Mouse (Mus musculus) ovary, postnatal 10 days (tissue): ENCODE results near the gene Rab12.

Experiments
- DNase-seq: peaks from one replicate; pipeline ENCODE4 v3.0.0; 2022; ENCODE audit warnings: low spot score

The Rab12 gene

GRCm38 (mm10) chr17:66498598-66498997 lies 20.9 kb downstream of the Rab12 start:
- no peak for DNase-seq

GRCm38 (mm10) chr17:66496589-66496988 lies 22.9 kb downstream of the Rab12 start:
- no peak for DNase-seq

GRCm38 (mm10) chr17:66490022-66490601 lies 29.4 kb downstream of the Rab12 start:
- DNase-seq, result no peak

GRCm38 (mm10) chr17:66486576-66486975 lies 33.0 kb downstream of the Rab12 start:
- DNase-seq, result no peak

- peak; percentile 50 for DNase-seq
These were observed 33.8 kb downstream of the Rab12 start for GRCm38 (mm10) chr17:66485742-66486141.

GRCm38 (mm10) chr17:66484965-66485364 lies 34.6 kb downstream of the Rab12 start:
- DNase-seq, result no peak

- no peak for DNase-seq
These were observed 35.7 kb downstream of the Rab12 start for GRCm38 (mm10) chr17:66483651-66484454.

- no peak for DNase-seq
These were observed 38.2 kb downstream of the Rab12 start for GRCm38 (mm10) chr17:66481295-66481694.

- DNase-seq, result no peak
These were observed 38.8 kb downstream of the Rab12 start for GRCm38 (mm10) chr17:66480491-66481278.

- DNase-seq, result no peak
These were observed 39.6 kb downstream of the Rab12 start for GRCm38 (mm10) chr17:66479813-66480490.

GRCm38 (mm10) chr17:66479311-66479710 lies 40.2 kb downstream of the Rab12 start:
- DNase-seq, result no peak

GRCm38 (mm10) chr17:66473205-66473604 lies 46.3 kb downstream of the Rab12 start:
- DNase-seq, result no peak

GRCm38 (mm10) chr17:66471775-66472174 lies 47.8 kb downstream of the Rab12 start:
- no peak for DNase-seq

GRCm38 (mm10) chr17:66471252-66471651 lies 48.3 kb downstream of the Rab12 start:
- no peak for DNase-seq

- no peak for DNase-seq
These were observed 49.5 kb downstream of the Rab12 start for GRCm38 (mm10) chr17:66470020-66470419.

GRCm38 (mm10) chr17:66457278-66457677 lies 62.3 kb downstream of the Rab12 start:
- DNase-seq, result no peak

- DNase-seq, result peak; percentile 73
These were observed 68.4 kb downstream of the Rab12 start for GRCm38 (mm10) chr17:66451143-66451542.

GRCm38 (mm10) chr17:66450526-66451070 lies 68.9 kb downstream of the Rab12 start:
- DNase-seq, result no peak

- peak; percentile 35 for DNase-seq
These were observed 69.8 kb downstream of the Rab12 start, which contains the start of gene Mtcl1 for GRCm38 (mm10) chr17:66449460-66450341. Gene Mtcl1 (minus strand): TSS chr17:66449750.
